Mouse (Mus musculus): Measurements from ENCODE around the gene Fsip1. TPM values are rescaled to one million over a fixed set of nuclear protein-coding genes. Genes with fewer than 3 reads are reported as not detected.

Gene Fsip1
- polyA plus RNA-seq, 1 experiment: 0.14 TPM

DNA sequence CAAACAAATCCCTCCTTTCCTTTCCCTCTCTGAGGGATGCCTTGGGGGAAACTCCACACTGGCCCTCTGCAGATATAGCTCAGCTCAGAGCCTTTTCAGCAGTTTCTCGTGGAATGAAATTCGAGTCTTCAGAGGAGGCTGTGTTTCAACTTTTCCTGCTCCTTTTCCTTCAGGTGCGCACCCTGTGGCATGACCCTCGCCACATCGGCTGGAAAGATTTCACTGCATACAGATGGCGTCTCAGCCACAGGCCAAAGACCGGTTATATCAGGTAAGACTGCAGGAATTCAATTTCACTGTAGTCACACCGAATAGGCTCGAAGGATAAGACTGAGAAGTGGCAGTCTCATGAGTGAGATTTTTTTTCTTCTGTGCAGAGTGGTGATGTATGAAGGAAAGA lies 133.0 kb downstream of the Fsip1 start:
- H3K27me3 ChIP-seq (ENCODE audit: control insufficient read depth, insufficient read depth, insufficient read length): no peaks in the 10 kb centered on the region
- no peak overlapping the region for H3K4me3 ChIP-seq
- TF ChIP-seq SRF (IDR thresholded peaks at IDR 0.05; ENCODE audit: control insufficient read depth, insufficient read length, low read depth) (no peak), MYOD1 (IDR thresholded peaks at IDR 0.05; ENCODE audit: control insufficient read depth in 1 of 3, insufficient read length in 2 of 3, low read depth in 2 of 3) (no peak), POLR2A (IDR thresholded peaks at IDR 0.05; ENCODE audit: insufficient read length, low read depth) (no peak)
- no peak overlapping the region for H3K4me2 ChIP-seq (ENCODE audit: low read depth)
- H3K79me2 ChIP-seq (ENCODE audit: control insufficient read depth, insufficient read depth): no peaks in the 10 kb centered on the region
- H3K36me3 ChIP-seq (ENCODE audit: control insufficient read depth, insufficient read depth): peaks cover 83% of the 10 kb centered on the region
- no peak overlapping the region for H3ac ChIP-seq (ENCODE audit: control insufficient read depth, insufficient read length)

DNA sequence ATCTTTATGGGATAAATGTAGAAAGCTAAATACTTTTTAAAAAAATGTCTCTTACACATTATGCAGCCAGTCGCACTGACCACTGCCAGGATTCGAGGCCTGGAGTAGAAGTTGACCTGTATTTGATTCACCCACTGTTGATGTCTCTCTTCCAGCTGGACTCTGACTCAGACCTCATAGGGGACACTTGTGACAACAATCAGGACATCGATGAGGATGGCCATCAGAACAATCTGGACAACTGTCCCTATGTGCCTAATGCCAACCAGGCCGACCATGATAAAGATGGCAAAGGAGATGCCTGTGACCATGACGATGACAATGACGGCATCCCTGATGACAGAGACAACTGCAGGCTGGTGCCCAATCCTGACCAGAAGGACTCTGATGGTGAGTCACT lies 134.5 kb downstream of the Fsip1 start:
- H3K4me3 ChIP-seq: no peak overlapping the region
- H3ac ChIP-seq (ENCODE audit: control insufficient read depth, insufficient read length): no peak overlapping the region
- no peak for TF ChIP-seq MYOD1 (IDR thresholded peaks at IDR 0.05; ENCODE audit: control insufficient read depth in 1 of 3, insufficient read length in 2 of 3, low read depth in 2 of 3)
- H3K36me3 ChIP-seq (ENCODE audit: control insufficient read depth, insufficient read depth): peaks cover 89% of the 10 kb centered on the region
- H3K79me2 ChIP-seq (ENCODE audit: control insufficient read depth, insufficient read depth): no peaks in the 10 kb centered on the region
- H3K27me3 ChIP-seq (ENCODE audit: control insufficient read depth, insufficient read depth, insufficient read length): no peaks in the 10 kb centered on the region
- H3K4me2 ChIP-seq (ENCODE audit: low read depth): no peak overlapping the region

DNA sequence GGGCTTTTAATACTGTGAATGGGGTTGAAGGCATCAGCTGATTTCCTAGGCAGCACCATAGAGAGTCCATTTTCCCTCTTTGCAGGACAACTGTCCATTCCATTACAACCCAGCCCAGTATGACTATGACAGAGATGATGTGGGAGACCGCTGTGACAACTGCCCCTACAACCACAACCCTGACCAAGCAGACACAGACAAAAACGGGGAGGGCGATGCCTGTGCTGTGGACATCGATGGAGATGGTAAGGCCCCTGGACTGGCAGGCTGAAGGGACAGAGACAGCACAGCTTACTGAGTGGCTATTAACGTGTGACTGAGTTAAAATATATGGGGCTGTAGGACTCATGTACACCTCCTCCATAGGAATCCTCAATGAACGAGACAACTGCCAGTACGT lies 136.0 kb downstream of the Fsip1 start:
- TF ChIP-seq USF1 (IDR thresholded peaks at IDR 0.05; ENCODE audit: low read depth) (no peak), TCF12 (IDR thresholded peaks at IDR 0.05; ENCODE audit: insufficient read depth, poor library complexity, severe bottlenecking) (no peak), TCF3 (IDR thresholded peaks at IDR 0.05; ENCODE audit: insufficient read length, low read depth) (no peak), POLR2AphosphoS2 (IDR thresholded peaks at IDR 0.05; ENCODE audit: insufficient read length, low read depth) (peak; percentile 25), MYOD1 (IDR thresholded peaks at IDR 0.05; ENCODE audit: control insufficient read depth in 1 of 3, insufficient read length in 2 of 3, low read depth in 2 of 3) (no peak), MAX (IDR thresholded peaks at IDR 0.05; ENCODE audit: low read depth) (no peak), SRF (IDR thresholded peaks at IDR 0.05; ENCODE audit: control insufficient read depth, insufficient read length, low read depth) (no peak)
- no peaks in the 10 kb centered on the region for H3K27me3 ChIP-seq (ENCODE audit: control insufficient read depth, insufficient read depth, insufficient read length)
- H3ac ChIP-seq (ENCODE audit: control insufficient read depth, insufficient read length): no peak overlapping the region
- peaks cover 2% of the 10 kb centered on the region for H3K79me2 ChIP-seq (ENCODE audit: control insufficient read depth, insufficient read depth)
- peaks cover 89% of the 10 kb centered on the region for H3K36me3 ChIP-seq (ENCODE audit: control insufficient read depth, insufficient read depth)
- no peak overlapping the region for H3K4me3 ChIP-seq
- H3K4me2 ChIP-seq (ENCODE audit: low read depth): no peak overlapping the region

DNA sequence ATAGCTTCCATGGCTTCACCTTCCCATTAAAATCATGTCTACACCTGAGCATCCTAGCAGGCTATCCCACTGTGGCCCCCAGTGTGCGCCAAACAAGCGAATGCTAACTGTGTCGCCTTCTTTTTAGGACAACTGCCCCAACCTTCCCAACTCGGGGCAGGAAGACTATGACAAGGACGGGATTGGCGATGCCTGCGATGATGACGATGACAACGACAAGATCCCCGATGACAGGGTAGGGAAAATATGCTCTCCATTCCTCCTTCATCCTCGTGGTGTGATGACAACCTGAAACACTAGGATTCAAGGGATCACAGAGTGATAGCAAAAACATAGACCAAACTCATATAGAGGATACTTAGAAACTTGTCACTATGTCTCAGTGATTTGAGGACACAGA lies 136.7 kb downstream of the Fsip1 start:
- TF ChIP-seq TCF12 (IDR thresholded peaks at IDR 0.05; ENCODE audit: insufficient read depth, poor library complexity, severe bottlenecking): no peak
- TF ChIP-seq MYOD1 (IDR thresholded peaks at IDR 0.05; ENCODE audit: control insufficient read depth in 1 of 3, insufficient read length in 2 of 3, low read depth in 2 of 3): no peak
- TF ChIP-seq CEBPB (IDR thresholded peaks at IDR 0.05; ENCODE audit: insufficient read depth, poor library complexity, severe bottlenecking): no peak
- no peak for TF ChIP-seq MYOG (IDR thresholded peaks at IDR 0.05; ENCODE audit: control insufficient read depth in 1 of 3, insufficient read depth in 1 of 3, insufficient read length in 2 of 3, low read depth in 2 of 3)
- no peak for TF ChIP-seq MAX (IDR thresholded peaks at IDR 0.05; ENCODE audit: low read depth)
- no peak for TF ChIP-seq SRF (IDR thresholded peaks at IDR 0.05; ENCODE audit: control insufficient read depth, insufficient read length, low read depth)
- no peak for TF ChIP-seq REST (IDR thresholded peaks at IDR 0.05; ENCODE audit: insufficient read depth, insufficient read length)
- TF ChIP-seq E2F4 (IDR thresholded peaks at IDR 0.05; ENCODE audit: insufficient read depth): no peak
- no peak for TF ChIP-seq TCF3 (IDR thresholded peaks at IDR 0.05; ENCODE audit: insufficient read length, low read depth)
- no peak for TF ChIP-seq POLR2AphosphoS2 (IDR thresholded peaks at IDR 0.05; ENCODE audit: insufficient read length, low read depth)
- no peak for TF ChIP-seq USF1 (IDR thresholded peaks at IDR 0.05; ENCODE audit: low read depth)
- TF ChIP-seq POLR2A (IDR thresholded peaks at IDR 0.05; ENCODE audit: insufficient read length, low read depth): no peak
- Histone ChIP-seq H3K36me3 (ENCODE audit: control insufficient read depth, insufficient read depth) (peaks cover 89% of the 10 kb centered on the region), H3K27me3 (ENCODE audit: control insufficient read depth, insufficient read depth, insufficient read length) (no peaks in the 10 kb centered on the region), H3K4me3 (no peak overlapping the region), H3ac (ENCODE audit: control insufficient read depth, insufficient read length) (no peak overlapping the region), H3K4me2 (ENCODE audit: low read depth) (no peak overlapping the region), H3K79me2 (ENCODE audit: control insufficient read depth, insufficient read depth) (peaks cover 8% of the 10 kb centered on the region)

DNA sequence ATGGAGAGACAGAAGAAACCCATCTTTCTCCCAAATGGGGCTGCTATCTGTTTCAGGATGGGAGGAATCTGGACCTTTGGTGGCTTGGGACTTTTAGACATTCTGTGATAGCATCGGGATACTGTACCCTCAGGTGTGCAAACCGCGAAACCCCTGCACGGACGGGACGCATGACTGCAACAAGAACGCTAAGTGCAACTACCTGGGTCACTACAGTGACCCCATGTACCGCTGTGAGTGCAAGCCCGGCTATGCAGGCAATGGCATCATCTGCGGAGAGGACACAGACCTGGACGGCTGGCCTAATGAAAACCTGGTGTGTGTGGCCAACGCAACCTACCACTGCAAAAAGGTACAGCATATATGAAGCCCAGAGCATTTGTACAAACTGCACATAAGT lies 137.1 kb downstream of the Fsip1 start:
- Histone ChIP-seq H3K27me3 (ENCODE audit: control insufficient read depth, insufficient read depth, insufficient read length) (no peaks in the 10 kb centered on the region), H3K4me3 (no peak overlapping the region), H3K36me3 (ENCODE audit: control insufficient read depth, insufficient read depth) (peaks cover 89% of the 10 kb centered on the region), H3K4me2 (ENCODE audit: low read depth) (no peak overlapping the region), H3K79me2 (ENCODE audit: control insufficient read depth, insufficient read depth) (peaks cover 12% of the 10 kb centered on the region), H3ac (ENCODE audit: control insufficient read depth, insufficient read length) (no peak overlapping the region)
- TF ChIP-seq E2F4 (IDR thresholded peaks at IDR 0.05; ENCODE audit: insufficient read depth) (no peak), TCF3 (IDR thresholded peaks at IDR 0.05; ENCODE audit: insufficient read length, low read depth) (no peak), USF1 (IDR thresholded peaks at IDR 0.05; ENCODE audit: low read depth) (no peak), REST (IDR thresholded peaks at IDR 0.05; ENCODE audit: insufficient read depth, insufficient read length) (no peak), MYOD1 (IDR thresholded peaks at IDR 0.05; ENCODE audit: control insufficient read depth in 1 of 3, insufficient read length in 2 of 3, low read depth in 2 of 3) (no peak), SRF (IDR thresholded peaks at IDR 0.05; ENCODE audit: control insufficient read depth, insufficient read length, low read depth) (no peak), POLR2A (IDR thresholded peaks at IDR 0.05; ENCODE audit: insufficient read length, low read depth) (peak; percentile 13), CEBPB (IDR thresholded peaks at IDR 0.05; ENCODE audit: insufficient read depth, poor library complexity, severe bottlenecking) (no peak)
